Mouse (Mus musculus): Measurements from ENCODE around the gene 4930438A08Rik.
"Not testable (repeated sequence)": the region's sequence is repeated elsewhere in the genome, so short reads cannot be mapped to it uniquely, and the experiment has no call there.

The 4930438A08Rik gene

GRCm38 (mm10) chr11:58274572-58274971 is at the start of gene 4930438A08Rik:
Gene 4930438A08Rik, plus strand, starts transcription at chr11:58274799.
- DNase-seq (ENCODE audit: low read depth, low spot score): no peak

- not testable (repeated sequence) for DNase-seq (ENCODE audit: low read depth, low spot score)
Observed at GRCm38 (mm10) chr11:58224872-58225271, 49.7 kb upstream of the 4930438A08Rik start.

GRCm38 (mm10) chr11:58225655-58226054 is 48.9 kb upstream of the 4930438A08Rik start:
- peak; percentile 87 for DNase-seq (ENCODE audit: low read depth, low spot score)

- DNase-seq (ENCODE audit: low read depth, low spot score): no peak
Observed at GRCm38 (mm10) chr11:58226425-58226824, 48.2 kb upstream of the 4930438A08Rik start.

GRCm38 (mm10) chr11:58228021-58228420 is 46.6 kb upstream of the 4930438A08Rik start:
- not testable (repeated sequence) for DNase-seq (ENCODE audit: low read depth, low spot score)

- DNase-seq (ENCODE audit: low read depth, low spot score): no peak
Observed at GRCm38 (mm10) chr11:58230396-58230910, 44.1 kb upstream of the 4930438A08Rik start.

GRCm38 (mm10) chr11:58231156-58231555 is 43.4 kb upstream of the 4930438A08Rik start:
- no peak for DNase-seq (ENCODE audit: low read depth, low spot score)

GRCm38 (mm10) chr11:58234551-58234950 is 40.0 kb upstream of the 4930438A08Rik start:
- DNase-seq (ENCODE audit: low read depth, low spot score): not testable (repeated sequence)

GRCm38 (mm10) chr11:58235152-58235551 is 39.4 kb upstream of the 4930438A08Rik start:
- peak; percentile 74 for DNase-seq (ENCODE audit: low read depth, low spot score)

- no peak for DNase-seq (ENCODE audit: low read depth, low spot score)
Observed at GRCm38 (mm10) chr11:58238840-58239791, 35.5 kb upstream of the 4930438A08Rik start.

- DNase-seq (ENCODE audit: low read depth, low spot score): no peak
Observed at GRCm38 (mm10) chr11:58247294-58247693, 27.3 kb upstream of the 4930438A08Rik start.

- no peak for DNase-seq (ENCODE audit: low read depth, low spot score)
Observed at GRCm38 (mm10) chr11:58249203-58249981, 25.2 kb upstream of the 4930438A08Rik start.

- no peak for DNase-seq (ENCODE audit: low read depth, low spot score)
Observed at GRCm38 (mm10) chr11:58250550-58250949, 24.0 kb upstream of the 4930438A08Rik start.

- no peak for DNase-seq (ENCODE audit: low read depth, low spot score)
Observed at GRCm38 (mm10) chr11:58254411-58254810, 20.2 kb upstream of the 4930438A08Rik start.

- no peak for DNase-seq (ENCODE audit: low read depth, low spot score)
Observed at GRCm38 (mm10) chr11:58257816-58258215, 16.8 kb upstream of the 4930438A08Rik start.

- DNase-seq (ENCODE audit: low read depth, low spot score): no peak
Observed at GRCm38 (mm10) chr11:58260156-58260555, 14.4 kb upstream of the 4930438A08Rik start.

- DNase-seq (ENCODE audit: low read depth, low spot score): no peak
Observed at GRCm38 (mm10) chr11:58261826-58262225, 12.8 kb upstream of the 4930438A08Rik start.

- no peak for DNase-seq (ENCODE audit: low read depth, low spot score)
Observed at GRCm38 (mm10) chr11:58262336-58262735, 12.3 kb upstream of the 4930438A08Rik start.

- no peak for DNase-seq (ENCODE audit: low read depth, low spot score)
Observed at GRCm38 (mm10) chr11:58263516-58263915, 11.1 kb upstream of the 4930438A08Rik start.

- DNase-seq (ENCODE audit: low read depth, low spot score): no peak
Observed at GRCm38 (mm10) chr11:58264546-58264945, 10.1 kb upstream of the 4930438A08Rik start.

GRCm38 (mm10) chr11:58268285-58268684 is 6.3 kb upstream of the 4930438A08Rik start:
- DNase-seq (ENCODE audit: low read depth, low spot score): no peak

- DNase-seq (ENCODE audit: low read depth, low spot score): no peak
Observed at GRCm38 (mm10) chr11:58275756-58276155, 1.2 kb downstream of the 4930438A08Rik start.

Data from 3T3-L1 (cell line).